Mouse (Mus musculus): ENCODE results near the gene Mta3. TPM values are rescaled to one million over a fixed set of nuclear protein-coding genes. Genes with fewer than 3 reads are reported as not detected.
A peak's percentile ranks its signal among the peaks of the same experiment; 100 is the strongest.

The Mta3 gene
- total RNA-seq, 2 experiments from 2014 or later: 90.6 to 93.6 TPM

- no peak for DNase-seq (ENCODE audit: extremely low spot score in 1 of 2, low spot score in 2 of 2)
- no peak overlapping the region for H3K4me3 ChIP-seq
- intact Hi-C loops (cut with DNase I): no loop called here
- no peak for TF ChIP-seq CTCF (IDR thresholded peaks at IDR 0.05)
- H3K27ac ChIP-seq: no peak overlapping the region
Measured at GRCm38 (mm10) chr17:83770371-83770770, 64.4 kb downstream of the Mta3 start.

- TF ChIP-seq CTCF (IDR thresholded peaks at IDR 0.05): no peak
- DNase-seq (ENCODE audit: extremely low spot score in 1 of 2, low spot score in 2 of 2): no peak
- Histone ChIP-seq H3K4me3 (no peak overlapping the region), H3K27ac (no peak overlapping the region)
- intact Hi-C loops (cut with DNase I): no loop called here
Measured at GRCm38 (mm10) chr17:83770931-83771330, 65.0 kb downstream of the Mta3 start.

GRCm38 (mm10) chr17:83772110-83772509 lies 66.1 kb downstream of the Mta3 start:
- H3K27ac ChIP-seq: no peak overlapping the region
- no peak for DNase-seq (ENCODE audit: extremely low spot score in 1 of 2, low spot score in 2 of 2)
- no peak for TF ChIP-seq CTCF (IDR thresholded peaks at IDR 0.05)
- H3K4me3 ChIP-seq: no peak overlapping the region
- intact Hi-C loops (cut with DNase I): no loop called here

DNA sequence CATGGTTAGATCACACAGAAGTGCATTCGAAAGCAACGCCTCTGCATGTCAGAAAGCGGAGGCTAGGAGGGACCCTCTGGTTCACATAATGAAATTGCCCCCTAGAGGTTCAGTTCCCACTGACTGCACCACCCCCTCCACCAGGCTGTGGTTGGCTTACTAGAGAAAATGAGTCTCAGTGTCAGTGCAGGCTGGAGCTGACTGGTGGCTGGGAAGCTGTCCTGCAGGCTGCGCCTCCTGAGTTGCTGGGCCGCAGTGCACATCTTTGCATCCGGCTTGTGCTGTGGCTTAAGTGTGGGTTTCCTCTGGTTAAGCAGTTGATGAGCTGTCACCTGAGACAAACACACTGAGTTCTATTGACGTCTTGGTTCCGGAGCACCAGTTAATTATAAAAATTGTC lies 66.7 kb downstream of the Mta3 start:
- no peak for DNase-seq (ENCODE audit: extremely low spot score in 1 of 2, low spot score in 2 of 2)
- H3K4me3 ChIP-seq: no peak overlapping the region
- no peak; the same call in 1 of the 2 replicates for TF ChIP-seq CTCF (IDR thresholded peaks at IDR 0.05)
- H3K27ac ChIP-seq: no peak overlapping the region
- intact Hi-C loops (cut with DNase I): no loop called here

DNA sequence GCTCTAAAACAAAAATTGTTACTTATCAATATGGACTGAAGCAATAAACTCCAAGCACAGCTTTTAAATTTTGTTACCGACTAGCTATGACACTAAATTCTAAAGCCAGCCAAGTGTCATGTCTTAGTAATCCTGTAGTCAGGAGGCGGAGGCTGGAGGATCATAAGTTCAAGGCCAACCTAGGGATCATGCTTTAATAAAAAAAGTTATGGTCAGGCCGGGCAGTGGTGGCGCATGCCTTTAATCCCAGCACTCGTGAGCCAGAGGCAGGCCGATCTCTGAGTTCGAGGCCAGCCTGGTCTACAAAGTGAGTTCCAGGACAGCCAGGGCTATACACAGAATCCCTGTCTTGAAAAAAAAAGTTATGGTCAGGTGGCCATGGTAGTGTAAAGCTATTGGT lies 71.0 kb downstream of the Mta3 start:
- H3K4me3 ChIP-seq: no peak overlapping the region
- no peak for DNase-seq (ENCODE audit: extremely low spot score in 1 of 2, low spot score in 2 of 2)
- no peak for TF ChIP-seq CTCF (IDR thresholded peaks at IDR 0.05)
- H3K27ac ChIP-seq: no peak overlapping the region
- intact Hi-C loops (cut with DNase I): no loop called here

GRCm38 (mm10) chr17:83777462-83778051 lies 71.6 kb downstream of the Mta3 start:
- Histone ChIP-seq H3K4me3 (no peak overlapping the region), H3K27ac (no peak overlapping the region)
- DNase-seq (ENCODE audit: extremely low spot score in 1 of 2, low spot score in 2 of 2): no peak
- no peak for TF ChIP-seq CTCF (IDR thresholded peaks at IDR 0.05)
- intact Hi-C loops (cut with DNase I): no loop called here

DNA sequence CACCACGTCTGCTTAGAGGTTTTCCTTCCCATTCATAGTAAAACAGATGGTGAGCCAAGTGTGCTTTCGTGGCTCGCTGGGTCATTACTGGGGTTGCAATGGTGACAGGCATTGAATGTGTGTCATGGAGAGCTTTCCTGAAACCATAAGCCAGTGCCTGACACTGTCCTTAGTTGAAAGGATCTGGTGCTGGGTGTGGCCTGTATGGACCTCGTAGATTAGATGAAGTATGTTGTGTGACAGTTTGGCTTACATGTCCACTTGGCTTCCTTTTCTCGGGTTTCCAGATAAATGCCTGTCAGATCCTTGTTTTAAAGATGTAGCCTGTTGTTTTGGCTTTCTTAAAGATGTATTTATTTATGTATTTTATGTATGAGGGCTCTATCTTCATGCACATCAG lies 74.3 kb downstream of the Mta3 start:
- no peak overlapping the region for H3K4me3 ChIP-seq
- H3K27ac ChIP-seq: no peak overlapping the region
- no peak for TF ChIP-seq CTCF (IDR thresholded peaks at IDR 0.05)
- intact Hi-C loops (cut with DNase I): loop anchor here (5.0 kb wide), 1 partner anchor 193 kb away; no protein-coding TSS in a partner anchor
- no peak for DNase-seq (ENCODE audit: extremely low spot score in 1 of 2, low spot score in 2 of 2)

DNA sequence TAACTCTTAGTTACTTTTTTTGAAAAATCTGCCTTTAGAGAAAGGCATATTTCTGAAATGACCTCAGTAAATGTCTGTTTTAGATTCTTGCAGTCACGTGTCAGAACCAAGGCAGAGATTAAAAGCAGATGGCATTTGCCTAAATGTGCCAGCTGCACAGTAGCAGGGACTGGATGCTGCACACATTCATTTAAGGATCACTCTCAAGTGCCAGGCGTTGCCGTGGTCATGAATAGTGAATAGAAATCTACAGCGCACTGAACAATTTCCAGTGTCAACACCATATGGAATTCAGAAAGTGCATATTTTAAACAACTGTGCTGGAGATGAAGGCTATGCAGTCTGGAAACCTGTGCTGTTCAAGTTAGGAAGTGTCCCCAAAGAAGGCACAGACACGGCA lies 76.8 kb downstream of the Mta3 start:
- TF ChIP-seq CTCF (IDR thresholded peaks at IDR 0.05): no peak
- Histone ChIP-seq H3K27ac (peak overlapping the region; percentile 58; the same call in 1 of the 2 replicates), H3K4me3 (no peak overlapping the region)
- intact Hi-C loops (cut with DNase I): loop anchor here (5.0 kb wide), 1 partner anchor 195 kb away; no protein-coding TSS in a partner anchor
- peak; percentile 33 to 44 for DNase-seq (ENCODE audit: extremely low spot score in 1 of 2, low spot score in 2 of 2)

DNA sequence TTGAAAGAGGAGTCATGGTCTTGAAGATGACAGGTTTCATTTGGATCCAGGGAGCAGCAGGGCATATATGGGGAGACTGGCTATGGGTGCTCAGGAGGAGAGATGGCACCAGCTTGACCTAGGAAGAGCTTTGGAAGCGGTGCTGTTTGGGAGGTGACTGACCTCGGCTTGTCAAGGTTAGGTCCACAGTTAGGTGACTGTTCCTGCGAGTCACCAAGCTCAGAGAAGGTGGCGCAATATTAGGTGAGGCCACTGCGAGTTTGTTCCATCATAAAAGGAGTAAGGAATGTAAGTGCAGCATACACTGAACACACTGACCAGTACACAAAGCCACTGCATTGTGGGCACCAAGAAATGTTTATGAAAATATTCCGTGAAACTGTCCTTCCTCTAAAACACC lies 80.5 kb downstream of the Mta3 start:
- no peak for TF ChIP-seq CTCF (IDR thresholded peaks at IDR 0.05)
- DNase-seq (ENCODE audit: extremely low spot score in 1 of 2, low spot score in 2 of 2): no peak
- intact Hi-C loops (cut with DNase I): no loop called here

DNA sequence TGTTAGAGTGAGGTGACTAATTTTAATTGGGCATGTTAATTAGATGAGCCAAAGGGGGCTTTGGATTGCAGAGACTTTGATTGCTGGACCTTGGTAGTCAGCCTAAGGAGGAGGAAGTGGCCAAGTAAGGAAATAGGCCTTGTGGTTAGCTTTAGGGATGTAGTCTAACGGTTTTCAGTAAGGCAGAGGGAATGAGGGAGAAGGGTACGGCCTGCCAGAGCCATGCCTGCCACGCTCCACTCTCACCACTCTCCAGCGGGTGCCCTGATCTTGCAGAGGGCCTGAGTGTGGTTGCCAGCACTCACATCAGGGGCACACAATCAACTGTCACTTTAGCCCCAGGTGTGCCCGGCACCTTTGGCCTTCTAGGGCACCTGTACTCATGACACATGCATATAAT lies 84.2 kb downstream of the Mta3 start:
- no peak for TF ChIP-seq CTCF (IDR thresholded peaks at IDR 0.05)
- intact Hi-C loops (cut with DNase I): no loop called here
- DNase-seq (ENCODE audit: extremely low spot score in 1 of 2, low spot score in 2 of 2): no peak
- H3K27ac ChIP-seq: no peak overlapping the region
- H3K4me3 ChIP-seq: no peak overlapping the region

More for the DNA sequence above, 80.5 kb downstream of the Mta3 start:
- Histone ChIP-seq H3K4me3 (no peak overlapping the region), H3K27ac (no peak overlapping the region)

DNA sequence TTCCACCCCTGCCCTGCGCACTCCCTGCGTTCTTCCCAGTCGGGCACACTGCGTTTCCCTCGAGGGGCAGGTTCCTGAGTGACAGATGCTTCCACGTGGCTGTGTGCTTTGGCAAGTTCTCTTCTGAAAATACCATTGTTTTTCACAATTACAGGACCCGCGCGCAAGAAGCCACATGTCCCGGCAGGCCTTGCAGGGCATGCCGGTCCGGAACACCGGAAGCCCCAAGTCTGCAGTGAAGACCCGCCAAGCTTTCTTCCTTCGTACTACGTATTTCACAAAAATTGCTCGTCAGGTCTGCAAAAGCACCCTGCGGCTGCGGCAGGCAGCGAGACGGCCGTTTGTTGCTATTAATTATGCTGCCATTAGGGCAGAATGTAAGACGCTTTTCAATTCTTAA lies 86.4 kb downstream of the Mta3 start:
- Histone ChIP-seq H3K4me3 (peak overlapping the region; percentile 9; the same call in 1 of the 2 replicates), H3K27ac (no peak overlapping the region)
- DNase-seq (ENCODE audit: extremely low spot score in 1 of 2, low spot score in 2 of 2): no peak
- intact Hi-C loops (cut with DNase I): no loop called here
- no peak for TF ChIP-seq CTCF (IDR thresholded peaks at IDR 0.05)

- no peak overlapping the region for H3K27ac ChIP-seq
- DNase-seq (ENCODE audit: extremely low spot score in 1 of 2, low spot score in 2 of 2): no peak
- no peak overlapping the region for H3K4me3 ChIP-seq
- intact Hi-C loops (cut with DNase I): no loop called here
- no peak for TF ChIP-seq CTCF (IDR thresholded peaks at IDR 0.05)
Measured at GRCm38 (mm10) chr17:83795121-83795520, 89.2 kb downstream of the Mta3 start.

DNA sequence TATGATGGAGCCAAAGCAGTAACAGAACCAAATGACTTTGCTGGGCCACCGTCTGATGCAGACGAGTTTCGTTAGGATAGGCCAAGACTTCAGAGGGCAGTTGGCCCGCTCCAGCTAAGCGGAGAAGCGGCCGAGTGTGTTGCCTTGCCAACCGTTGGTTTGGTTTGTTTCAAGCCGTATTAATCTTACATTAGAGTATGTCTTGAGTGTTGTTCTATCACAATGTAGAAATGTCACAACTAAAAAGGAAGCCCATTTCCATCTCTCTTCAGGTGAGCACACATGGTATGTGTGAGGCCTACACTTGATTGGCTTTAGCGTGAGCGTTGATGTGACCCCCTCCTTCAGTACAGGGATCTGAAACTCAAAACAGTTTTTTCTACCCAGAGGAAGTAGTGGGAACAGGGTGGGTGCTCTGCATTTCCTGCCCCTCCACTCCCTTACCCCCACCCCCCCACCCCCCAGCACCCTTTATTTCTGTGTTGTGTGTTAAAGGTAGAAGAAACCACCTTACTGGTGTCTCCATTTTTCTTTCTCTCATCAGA lies 93.6 kb downstream of the Mta3 start:
- TF ChIP-seq CTCF (IDR thresholded peaks at IDR 0.05): no peak
- intact Hi-C loops (cut with DNase I): no loop called here

More for the DNA sequence above, 93.6 kb downstream of the Mta3 start:
- DNase-seq (ENCODE audit: extremely low spot score in 1 of 2, low spot score in 2 of 2): no peak
- Histone ChIP-seq H3K27ac (no peak overlapping the region), H3K4me3 (no peak overlapping the region)
